In the genomic region with DNA sequence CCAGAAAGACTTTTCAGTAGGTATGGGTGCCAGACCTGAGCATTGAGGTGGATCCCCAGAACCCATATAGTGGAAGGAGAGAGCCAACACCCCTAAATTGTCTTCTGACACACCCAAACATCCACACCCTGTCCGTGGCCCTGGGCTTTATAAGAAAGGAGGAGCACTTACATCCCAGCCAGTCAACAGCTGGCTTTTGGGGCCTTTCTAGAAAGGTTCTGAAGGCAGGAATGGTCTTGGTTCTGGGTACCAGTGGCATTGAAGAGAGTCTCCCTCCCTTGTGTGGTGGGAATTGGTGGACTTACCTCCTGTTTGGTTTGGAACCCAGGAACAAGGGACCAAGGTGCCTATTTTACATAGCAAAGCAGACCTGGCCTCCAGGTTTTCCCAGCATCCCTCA, we compare ENCODE assay signal across 21 mouse cellular contexts. TPM values are rescaled to one million over a fixed set of nuclear protein-coding genes. Genes with fewer than 3 reads are reported as not detected.
"Had no signal": no experiment of that assay in that cellular context is flagged by ENCODE, and none has a peak within 500 bp of the region (broad histone marks: within the 10 kb centered on the region; RNA-seq: fewer than 3 reads in every experiment).

No protein-coding gene starts in this region.

- H3K9me3 ChIP-seq: liver, embryonic 13.5 days; liver, embryonic 15.5 days; lung, embryonic 15.5 days; megakaryocyte, embryonic 14.5 days; midbrain, embryonic 12.5 days; neural tube, embryonic 12.5 days; stomach, embryonic 15.5 days had no signal

- H3K4me3 ChIP-seq: liver, embryonic 13.5 days; liver, embryonic 15.5 days; lung, embryonic 15.5 days; megakaryocyte, embryonic 14.5 days; midbrain, embryonic 12.5 days; neural tube, embryonic 12.5 days; stomach, embryonic 15.5 days had no signal

- H3K9ac ChIP-seq: liver, embryonic 13.5 days; liver, embryonic 15.5 days; liver, postnatal 0 days; lung, embryonic 15.5 days; midbrain, embryonic 12.5 days; neural tube, embryonic 12.5 days; stomach, embryonic 15.5 days had no signal

- H3K4me1 ChIP-seq: midbrain, embryonic 12.5 days; neural tube, embryonic 12.5 days had no signal

- DNase-seq: liver, embryonic 13.5 days; lung, adult 2 months; lung, postnatal 14 days; midbrain, embryonic 14.5 days; right cerebral cortex, postnatal 14 days; thymus, adult 2 months; thymus, postnatal 25 days; thymus, postnatal 4 days had no signal

- ATAC-seq: liver, postnatal 0 days; lung, postnatal 0 days had no signal

- H3K27me3 ChIP-seq: liver, embryonic 13.5 days; liver, embryonic 15.5 days; lung, embryonic 15.5 days; megakaryocyte, embryonic 14.5 days; midbrain, embryonic 12.5 days; neural tube, embryonic 12.5 days; stomach, embryonic 15.5 days had no signal

- H3K36me3 ChIP-seq: midbrain, embryonic 12.5 days; neural tube, embryonic 12.5 days had no signal

- H3K27ac ChIP-seq: liver, embryonic 13.5 days; liver, embryonic 15.5 days; lung, embryonic 15.5 days; macrophage; midbrain, embryonic 12.5 days; neural tube, embryonic 12.5 days; stomach, embryonic 15.5 days; stomach, postnatal 0 days had no signal

- H3K4me2 ChIP-seq: liver, embryonic 13.5 days; liver, embryonic 15.5 days; lung, embryonic 15.5 days; midbrain, embryonic 12.5 days; neural tube, embryonic 12.5 days; stomach, embryonic 15.5 days had no signal

RNA-seq across cellular contexts. Expression of gene 4930402F06Rik, which starts 9.6 kb away (rescaled TPM):
- polyA plus RNA-seq: liver, embryonic 13.5 days; liver, embryonic 15.5 days; liver, postnatal 0 days; lung, adult 2 months; lung, embryonic 15.5 days; lung, postnatal 0 days; macrophage; midbrain, embryonic 12.5 days; midbrain, embryonic 14.5 days; midbrain, postnatal 0 days; neural tube, embryonic 12.5 days; neural tube, embryonic 14.5 days; spleen, adult 2 months; stomach, embryonic 15.5 days; stomach, postnatal 0 days; thymus, adult 2 months had no signal

RNA-seq across cellular contexts. Expression of gene 4930568D16Rik, which starts 39.1 kb away (rescaled TPM):
- polyA plus RNA-seq: liver, embryonic 13.5 days; liver, embryonic 15.5 days; liver, postnatal 0 days; lung, adult 2 months; lung, embryonic 15.5 days; lung, postnatal 0 days; macrophage; midbrain, embryonic 12.5 days; midbrain, embryonic 14.5 days; midbrain, postnatal 0 days; neural tube, embryonic 12.5 days; neural tube, embryonic 14.5 days; spleen, adult 2 months; stomach, embryonic 15.5 days; stomach, postnatal 0 days; thymus, adult 2 months had no signal
